11 mouse cellular contexts compared by ENCODE assay signal in the genomic region with DNA sequence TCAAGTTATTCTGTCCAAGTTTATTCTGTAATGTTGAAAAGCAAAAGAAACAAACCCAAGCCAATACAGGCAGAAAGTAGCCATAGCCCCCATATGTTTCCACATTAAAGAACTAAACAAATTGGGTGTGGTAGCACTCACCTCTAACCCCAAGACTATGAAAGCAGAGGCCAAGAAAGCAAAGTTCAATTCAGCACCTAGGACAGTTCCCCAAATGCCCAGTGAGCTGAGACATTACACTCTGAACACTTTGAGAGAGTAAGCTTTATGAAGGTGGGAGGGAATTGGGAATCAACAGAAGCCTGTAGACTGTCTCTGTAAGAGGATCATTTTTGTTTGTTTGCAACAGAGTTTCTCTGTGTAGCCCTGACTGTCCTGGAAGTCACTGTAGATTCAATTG.
DNase-seq lines count a peak whose midpoint lies in the region; ATAC-seq and TF ChIP-seq lines count a peak whose summit lies in the region.
"Had no signal": no experiment of that assay in that cellular context is flagged by ENCODE, and none has a peak within 500 bp of the region (broad histone marks: within the 10 kb centered on the region; RNA-seq: fewer than 3 reads in every experiment).

No protein-coding gene starts in this region.

- no peak overlapping the region for H3K27ac ChIP-seq in lung, embryonic 14.5 days (ENCODE audit: low read depth)
- H3K27ac ChIP-seq: midbrain, embryonic 15.5 days had no signal

- H3K9me3 ChIP-seq in lung, embryonic 14.5 days (ENCODE audit: low read depth, low read length), result no peaks in the 10 kb centered on the region
- H3K9me3 ChIP-seq: midbrain, embryonic 15.5 days had no signal

- no peak overlapping the region for H3K4me3 ChIP-seq in lung, embryonic 14.5 days (ENCODE audit: low read depth, low read length)
- H3K4me3 ChIP-seq in lung, adult 2 months (replicated peaks; ENCODE audit: extremely low read depth, low read depth, low read length), result no peak overlapping the region
- H3K4me3 ChIP-seq: midbrain, embryonic 15.5 days had no signal

- H3K4me2 ChIP-seq in lung, embryonic 14.5 days, result no peak overlapping the region
- H3K4me2 ChIP-seq: midbrain, embryonic 15.5 days had no signal

- DNase-seq in lung, embryonic 14.5 days, result peak; percentile 75
- no peak for DNase-seq in lung, adult 2 months
- DNase-seq in NIH3T3 (ENCODE audit: low read depth), result peak; percentile 58
- DNase-seq in embryo, embryonic 9.5 days (ENCODE audit: extremely low spot score), result peak; percentile 19
- peak; percentile 19 for DNase-seq in naive thymus-derived CD4-positive, alpha-beta T cell, adult 2 months (ENCODE audit: low read depth)
- DNase-seq in left cerebral cortex, postnatal 10 days (ENCODE audit: extremely low spot score in 1 of 2, low spot score in 2 of 2), result no peak
- DNase-seq in gastrocnemius, postnatal 25 days, result no peak
- DNase-seq: adrenal gland, adult 2 months; cerebellum, postnatal 14 days; heart, postnatal 36 days had no signal

- H3K36me3 ChIP-seq in lung, embryonic 14.5 days (ENCODE audit: insufficient read depth), result no peaks in the 10 kb centered on the region
- H3K36me3 ChIP-seq: midbrain, embryonic 15.5 days had no signal

- no peak for TF ChIP-seq CTCF in lung, embryonic 14.5 days (IDR thresholded peaks at IDR 0.05; ENCODE audit: low read depth)
- TF ChIP-seq CTCF in lung, adult 2 months (IDR thresholded peaks at IDR 0.05; ENCODE audit: insufficient read depth, low read length), result no peak

- no peaks in the 10 kb centered on the region for H3K4me1 ChIP-seq in lung, embryonic 14.5 days (ENCODE audit: insufficient read depth)
- H3K4me1 ChIP-seq in lung, adult 2 months (ENCODE audit: control insufficient read depth, insufficient read depth, low read length), result no peaks in the 10 kb centered on the region; the same call in 1 of the 2 replicates

- no peak overlapping the region for H3K9ac ChIP-seq in lung, embryonic 14.5 days
- H3K9ac ChIP-seq: midbrain, embryonic 15.5 days had no signal

- no peak for ATAC-seq in lung, embryonic 14.5 days (ENCODE audit: insufficient read depth)
- ATAC-seq: midbrain, embryonic 15.5 days had no signal

- no peaks in the 10 kb centered on the region for H3K27me3 ChIP-seq in lung, embryonic 14.5 days (ENCODE audit: insufficient read depth, low read length)
- H3K27me3 ChIP-seq: midbrain, embryonic 15.5 days had no signal

- intact Hi-C loops in left cerebral cortex, postnatal 10 days (cut with DNase I), result no loop called here

- no peak for TF ChIP-seq POLR2A in lung, adult 2 months (IDR thresholded peaks at IDR 0.05; ENCODE audit: borderline replicate concordance, extremely low read depth, low read depth, low read length)

Comparison
In these comparisons a context has a peak if more than half of its experiments do, and no peak if none do; other contexts are left out.
1. DNase-seq: peak in lung, embryonic 14.5 days (single experiment), NIH3T3 (single experiment), embryo, embryonic 9.5 days (single experiment) and naive thymus-derived CD4-positive, alpha-beta T cell, adult 2 months (single experiment); none in lung, adult 2 months (single experiment), left cerebral cortex, postnatal 10 days (0 of 2) and gastrocnemius, postnatal 25 days (single experiment).